Mouse (Mus musculus): ENCODE results near the gene Igfbp5. TPM values are rescaled to one million over a fixed set of nuclear protein-coding genes. Genes with fewer than 3 reads are reported as not detected.
A peak's percentile ranks its signal among the peaks of the same experiment; 100 is the strongest.

Igfbp5 gene
- polyA plus RNA-seq, 1 experiment from 2014 or later, result 71.2 TPM

- H3K27ac ChIP-seq (replicated peaks; ENCODE audit: low read depth, low read length), result no peak overlapping the region
- H3K9me3 ChIP-seq (replicated peaks; ENCODE audit: control insufficient read depth, low read length), result no peaks in the 10 kb centered on the region
- peak overlapping the region; percentile 63 for H3K4me3 ChIP-seq (ENCODE audit: low read depth, low read length)
- no peaks in the 10 kb centered on the region for H3K4me1 ChIP-seq (ENCODE audit: control insufficient read depth, insufficient read depth, low read length)
- no peaks in the 10 kb centered on the region for H3K36me3 ChIP-seq (replicated peaks; ENCODE audit: control insufficient read depth, insufficient read depth, low read depth, low read length)
- under 1% methylated on average over 34 of the region's 34 CpGs for WGBS
- H3K9ac ChIP-seq (replicated peaks; ENCODE audit: low read length), result peak overlapping the region; percentile 18; the same call in 1 of the 2 replicates
- H3K27me3 ChIP-seq (ENCODE audit: control insufficient read depth, insufficient read depth, low read length), result peaks cover 2% of the 10 kb centered on the region; the same call in 1 of the 2 replicates
- ATAC-seq (replicated peaks; ENCODE audit: insufficient number of reproducible peaks, low FRiP score, low TSS enrichment, low read depth) (no peak), DNase-seq (ENCODE audit: low spot score) (peak; percentile 67)
- peak overlapping the region; percentile 57 for H3K4me2 ChIP-seq (ENCODE audit: low read depth, low read length)
Measured at GRCm38 (mm10) chr1:72871697-72872411, 2.8 kb downstream of the Igfbp5 start.

DNA sequence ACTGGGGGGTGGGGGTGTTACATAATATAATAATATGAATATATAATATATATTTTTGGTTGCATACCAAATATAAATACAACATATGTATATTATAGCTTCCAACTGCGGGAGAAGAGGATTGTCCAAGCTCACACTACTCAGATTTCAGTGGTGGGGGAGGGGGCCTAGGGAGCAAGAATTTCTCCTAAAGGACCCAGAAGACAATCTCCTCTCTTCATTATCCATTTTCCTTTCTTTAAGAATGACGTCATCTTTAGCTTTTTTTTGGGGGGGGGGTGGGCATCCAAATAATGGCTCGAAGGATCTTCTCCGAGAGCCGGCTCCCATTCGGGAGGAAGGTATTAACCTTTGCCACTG, 3.4 kb downstream of the Igfbp5 start:
- Histone ChIP-seq H3K27ac (replicated peaks; ENCODE audit: low read depth, low read length) (no peak overlapping the region), H3K27me3 (ENCODE audit: control insufficient read depth, insufficient read depth, low read length) (peaks cover 2% of the 10 kb centered on the region; the same call in 1 of the 2 replicates), H3K36me3 (replicated peaks; ENCODE audit: control insufficient read depth, insufficient read depth, low read depth, low read length) (no peaks in the 10 kb centered on the region), H3K4me3 (ENCODE audit: low read depth, low read length) (peak overlapping the region; percentile 63), H3K9ac (replicated peaks; ENCODE audit: low read length) (0 out of 2 replicates have a peak overlapping the region, but pooled peaks have one; percentile 18), H3K9me3 (replicated peaks; ENCODE audit: control insufficient read depth, low read length) (no peaks in the 10 kb centered on the region), H3K4me2 (ENCODE audit: low read depth, low read length) (peak overlapping the region; percentile 57), H3K4me1 (ENCODE audit: control insufficient read depth, insufficient read depth, low read length) (no peaks in the 10 kb centered on the region)
- DNase-seq (ENCODE audit: low spot score) (no peak), ATAC-seq (replicated peaks; ENCODE audit: insufficient number of reproducible peaks, low FRiP score, low TSS enrichment, low read depth) (0 out of 2 replicates have a peak, but pooled peaks have one; percentile 10)
- 2% methylated on average over 6 of the region's 6 CpGs for WGBS

GRCm38 (mm10) chr1:72870615-72871336, 3.9 kb downstream of the Igfbp5 start:
- H3K36me3 ChIP-seq (replicated peaks; ENCODE audit: control insufficient read depth, insufficient read depth, low read depth, low read length), result no peaks in the 10 kb centered on the region
- under 1% methylated on average over 20 of the region's 20 CpGs for WGBS
- H3K27ac ChIP-seq (replicated peaks; ENCODE audit: low read depth, low read length), result no peak overlapping the region
- H3K9me3 ChIP-seq (replicated peaks; ENCODE audit: control insufficient read depth, low read length), result no peaks in the 10 kb centered on the region
- H3K4me2 ChIP-seq (ENCODE audit: low read depth, low read length), result peak overlapping the region; percentile 57
- ATAC-seq (replicated peaks; ENCODE audit: insufficient number of reproducible peaks, low FRiP score, low TSS enrichment, low read depth) (peak; percentile 31; the same call in 1 of the 2 replicates), DNase-seq (ENCODE audit: low spot score) (peak; percentile 86)
- H3K4me3 ChIP-seq (ENCODE audit: low read depth, low read length), result peak overlapping the region; percentile 63
- peaks cover 2% of the 10 kb centered on the region; the same call in 1 of the 2 replicates for H3K27me3 ChIP-seq (ENCODE audit: control insufficient read depth, insufficient read depth, low read length)
- no peak overlapping the region; the same call in 1 of the 2 replicates for H3K9ac ChIP-seq (replicated peaks; ENCODE audit: low read length)
- no peaks in the 10 kb centered on the region for H3K4me1 ChIP-seq (ENCODE audit: control insufficient read depth, insufficient read depth, low read length)

GRCm38 (mm10) chr1:72869681-72870614, 4.7 kb downstream of the Igfbp5 start:
- Histone ChIP-seq H3K9me3 (replicated peaks; ENCODE audit: control insufficient read depth, low read length) (no peaks in the 10 kb centered on the region), H3K27ac (replicated peaks; ENCODE audit: low read depth, low read length) (no peak overlapping the region), H3K9ac (replicated peaks; ENCODE audit: low read length) (no peak overlapping the region; the same call in 1 of the 2 replicates), H3K4me3 (ENCODE audit: low read depth, low read length) (peak overlapping the region; percentile 63), H3K27me3 (ENCODE audit: control insufficient read depth, insufficient read depth, low read length) (peaks cover 2% of the 10 kb centered on the region; the same call in 1 of the 2 replicates), H3K4me1 (ENCODE audit: control insufficient read depth, insufficient read depth, low read length) (no peaks in the 10 kb centered on the region), H3K4me2 (ENCODE audit: low read depth, low read length) (peak overlapping the region; percentile 57), H3K36me3 (replicated peaks; ENCODE audit: control insufficient read depth, insufficient read depth, low read depth, low read length) (no peaks in the 10 kb centered on the region)
- WGBS, result 7% methylated on average over 22 of the region's 22 CpGs
- DNase-seq (ENCODE audit: low spot score) (peak; percentile 82), ATAC-seq (replicated peaks; ENCODE audit: insufficient number of reproducible peaks, low FRiP score, low TSS enrichment, low read depth) (no peak)

GRCm38 (mm10) chr1:72869275-72869674, 5.4 kb downstream of the Igfbp5 start:
- H3K9me3 ChIP-seq (replicated peaks; ENCODE audit: control insufficient read depth, low read length), result no peaks in the 10 kb centered on the region
- H3K27me3 ChIP-seq (ENCODE audit: control insufficient read depth, insufficient read depth, low read length), result peaks cover 2% of the 10 kb centered on the region; the same call in 1 of the 2 replicates
- no peaks in the 10 kb centered on the region for H3K4me1 ChIP-seq (ENCODE audit: control insufficient read depth, insufficient read depth, low read length)
- no peak overlapping the region for H3K27ac ChIP-seq (replicated peaks; ENCODE audit: low read depth, low read length)
- no peak overlapping the region for H3K9ac ChIP-seq (replicated peaks; ENCODE audit: low read length)
- DNase-seq (ENCODE audit: low spot score) (no peak), ATAC-seq (replicated peaks; ENCODE audit: insufficient number of reproducible peaks, low FRiP score, low TSS enrichment, low read depth) (no peak)
- H3K36me3 ChIP-seq (replicated peaks; ENCODE audit: control insufficient read depth, insufficient read depth, low read depth, low read length), result no peaks in the 10 kb centered on the region
- no peak overlapping the region for H3K4me2 ChIP-seq (ENCODE audit: low read depth, low read length)
- no peak overlapping the region for H3K4me3 ChIP-seq (ENCODE audit: low read depth, low read length)

DNA sequence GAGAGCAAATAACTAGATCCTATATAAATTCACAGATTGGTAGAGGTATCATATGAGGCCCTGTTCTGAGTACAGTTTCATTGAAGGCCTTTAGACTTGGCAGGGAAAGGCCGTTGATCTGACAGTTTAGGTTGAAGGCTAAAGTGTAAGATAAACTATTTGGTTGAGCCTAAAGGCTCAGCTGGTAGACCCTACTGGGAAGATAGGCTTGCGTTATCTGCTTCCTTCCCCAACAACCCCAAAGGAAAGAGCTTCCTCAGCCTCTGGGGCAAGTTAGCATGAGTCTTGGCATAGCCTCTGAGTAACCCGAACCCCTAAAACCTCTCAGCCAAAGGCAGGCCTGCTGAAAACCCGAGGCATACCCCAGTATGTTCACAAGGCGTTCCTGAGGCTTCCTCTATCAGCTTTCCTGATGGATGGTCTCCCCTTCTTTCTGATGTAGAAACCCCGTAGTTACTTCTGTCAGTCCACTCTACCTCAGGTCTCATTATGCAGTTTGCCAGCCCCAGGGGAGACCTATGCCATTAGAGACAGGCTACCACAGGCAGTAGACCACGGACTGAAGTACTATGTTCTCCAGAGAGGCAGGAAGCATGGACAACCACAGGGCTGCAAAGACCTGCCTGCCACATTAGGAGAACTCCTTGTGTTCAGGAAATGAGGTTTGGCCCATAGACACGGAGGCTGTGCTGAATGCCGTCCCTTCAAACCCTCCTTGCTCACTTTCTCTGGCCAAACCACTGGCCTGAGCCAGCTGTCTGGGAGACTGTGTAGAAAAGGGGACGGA, 6.1 kb downstream of the Igfbp5 start:
- Histone ChIP-seq H3K36me3 (replicated peaks; ENCODE audit: control insufficient read depth, insufficient read depth, low read depth, low read length) (no peaks in the 10 kb centered on the region), H3K4me2 (ENCODE audit: low read depth, low read length) (no peak overlapping the region), H3K27ac (replicated peaks; ENCODE audit: low read depth, low read length) (no peak overlapping the region), H3K9ac (replicated peaks; ENCODE audit: low read length) (no peak overlapping the region), H3K27me3 (ENCODE audit: control insufficient read depth, insufficient read depth, low read length) (no peaks in the 10 kb centered on the region; the same call in 1 of the 2 replicates), H3K4me3 (ENCODE audit: low read depth, low read length) (no peak overlapping the region), H3K4me1 (ENCODE audit: control insufficient read depth, insufficient read depth, low read length) (no peaks in the 10 kb centered on the region), H3K9me3 (replicated peaks; ENCODE audit: control insufficient read depth, low read length) (no peaks in the 10 kb centered on the region)
- DNase-seq (ENCODE audit: low spot score) (no peak), ATAC-seq (replicated peaks; ENCODE audit: insufficient number of reproducible peaks, low FRiP score, low TSS enrichment, low read depth) (no peak)
- WGBS, result 64% methylated on average over 10 of the region's 10 CpGs

GRCm38 (mm10) chr1:72867346-72867745, 7.3 kb downstream of the Igfbp5 start:
- Histone ChIP-seq H3K4me1 (ENCODE audit: control insufficient read depth, insufficient read depth, low read length) (no peaks in the 10 kb centered on the region), H3K27me3 (ENCODE audit: control insufficient read depth, insufficient read depth, low read length) (no peaks in the 10 kb centered on the region), H3K27ac (replicated peaks; ENCODE audit: low read depth, low read length) (no peak overlapping the region), H3K4me3 (ENCODE audit: low read depth, low read length) (no peak overlapping the region), H3K36me3 (replicated peaks; ENCODE audit: control insufficient read depth, insufficient read depth, low read depth, low read length) (no peaks in the 10 kb centered on the region; the same call in 1 of the 2 replicates), H3K9me3 (replicated peaks; ENCODE audit: control insufficient read depth, low read length) (no peaks in the 10 kb centered on the region), H3K4me2 (ENCODE audit: low read depth, low read length) (no peak overlapping the region), H3K9ac (replicated peaks; ENCODE audit: low read length) (no peak overlapping the region)
- 28% methylated on average over 1 of the region's 1 CpGs for WGBS
- DNase-seq (ENCODE audit: low spot score) (no peak), ATAC-seq (replicated peaks; ENCODE audit: insufficient number of reproducible peaks, low FRiP score, low TSS enrichment, low read depth) (no peak)

Measured in embryonic facial prominence, embryonic 11.5 days (tissue).